In genomic region chr7:52006296-52006630, GRCm38 (mm10) we compare ENCODE assay signal across 9 mouse cellular contexts. TPM values are rescaled to one million over a fixed set of nuclear protein-coding genes. Genes with fewer than 3 reads are reported as not detected.
A peak's percentile ranks its signal among the peaks of the same experiment; 100 is the strongest.
DNase-seq lines count a peak whose midpoint lies in the region; ATAC-seq and TF ChIP-seq lines count a peak whose summit lies in the region.
"Had no signal": no experiment of that assay in that cellular context is flagged by ENCODE, and none has a peak within 500 bp of the region (broad histone marks: within the 10 kb centered on the region; RNA-seq: fewer than 3 reads in every experiment).

No protein-coding gene starts in this region.

- ATAC-seq in embryonic facial prominence, embryonic 14.5 days (ENCODE audit: low read depth), result peak; percentile 86
- no peak for ATAC-seq in intestine, embryonic 15.5 days
- ATAC-seq in monocyte, adult 5-6 weeks (replicated peaks; ENCODE audit: insufficient number of reproducible peaks, low FRiP score, low TSS enrichment, poor library complexity, severe bottlenecking), result no peak

- TF ChIP-seq CTCF in left cerebral cortex, adult 2 months (IDR thresholded peaks at IDR 0.05), result no peak

- no peak overlapping the region for H3ac ChIP-seq in myocyte (ENCODE audit: control insufficient read depth, insufficient read length)

- 2% methylated on average over 9 of the region's 9 CpGs for WGBS in embryonic facial prominence, embryonic 14.5 days
- 2% methylated on average over 9 of the region's 9 CpGs for WGBS in intestine, embryonic 15.5 days

- intact Hi-C loops in left cerebral cortex, adult 2 months (cut with DNase I), result no loop called here
- intact Hi-C loops in left cerebral cortex, postnatal 4 days (cut with DNase I), result no loop called here

- H3K27me3 ChIP-seq in embryonic facial prominence, embryonic 14.5 days (replicated peaks; ENCODE audit: control insufficient read depth, insufficient read depth, low read length), result peaks cover 12% of the 10 kb centered on the region; the same call in 1 of the 2 replicates
- no peaks in the 10 kb centered on the region for H3K27me3 ChIP-seq in intestine, embryonic 15.5 days (replicated peaks)
- H3K27me3 ChIP-seq in myocyte (ENCODE audit: control insufficient read depth, insufficient read depth, insufficient read length), result no peaks in the 10 kb centered on the region

- peak overlapping the region; percentile 63 for H3K27ac ChIP-seq in left cerebral cortex, adult 2 months
- no peak overlapping the region for H3K27ac ChIP-seq in embryonic facial prominence, embryonic 14.5 days (replicated peaks; ENCODE audit: low read depth, low read length)
- peak overlapping the region; percentile 56; the same call in 1 of the 2 replicates for H3K27ac ChIP-seq in intestine, embryonic 15.5 days

- H3K4me3 ChIP-seq in left cerebral cortex, adult 2 months, result peak overlapping the region; percentile 86
- peak overlapping the region; percentile 58 for H3K4me3 ChIP-seq in embryonic facial prominence, embryonic 14.5 days (ENCODE audit: low read depth, low read length)
- H3K4me3 ChIP-seq in intestine, embryonic 15.5 days (replicated peaks), result peak overlapping the region; percentile 61
- peak overlapping the region; percentile 7 for H3K4me3 ChIP-seq in myocyte

- H3K36me3 ChIP-seq in embryonic facial prominence, embryonic 14.5 days (ENCODE audit: control insufficient read depth, insufficient read depth, low read length), result no peaks in the 10 kb centered on the region
- no peaks in the 10 kb centered on the region for H3K36me3 ChIP-seq in intestine, embryonic 15.5 days
- no peaks in the 10 kb centered on the region for H3K36me3 ChIP-seq in myocyte (ENCODE audit: control insufficient read depth, insufficient read depth)

- DNase-seq in left cerebral cortex, adult 2 months (ENCODE audit: extremely low spot score in 1 of 2, low spot score in 2 of 2), result no peak
- no peak for DNase-seq in left cerebral cortex, postnatal 4 days
- DNase-seq in embryonic facial prominence, embryonic 14.5 days (ENCODE audit: low spot score), result no peak
- DNase-seq in layer of hippocampus, postnatal 36 days, result no peak
- DNase-seq in retina, embryonic 14.5 days (ENCODE audit: low spot score), result no peak

- no peaks in the 10 kb centered on the region for H3K79me2 ChIP-seq in myocyte (ENCODE audit: control insufficient read depth, insufficient read depth)

- TF ChIP-seq POLR2A in myocyte (IDR thresholded peaks at IDR 0.05; ENCODE audit: insufficient read length, low read depth), result no peak

- H3K9me3 ChIP-seq in embryonic facial prominence, embryonic 14.5 days (ENCODE audit: control insufficient read depth, low read length), result no peaks in the 10 kb centered on the region
- H3K9me3 ChIP-seq in intestine, embryonic 15.5 days, result no peaks in the 10 kb centered on the region

- H3K9ac ChIP-seq in embryonic facial prominence, embryonic 14.5 days (ENCODE audit: low read depth, low read length), result no peak overlapping the region
- H3K9ac ChIP-seq in intestine, embryonic 15.5 days, result no peak overlapping the region

- peak overlapping the region; percentile 75 for H3K4me2 ChIP-seq in embryonic facial prominence, embryonic 14.5 days (ENCODE audit: low read depth, low read length)
- H3K4me2 ChIP-seq in intestine, embryonic 15.5 days (replicated peaks), result peak overlapping the region; percentile 78
- H3K4me2 ChIP-seq in myocyte (ENCODE audit: low read depth), result peak overlapping the region; percentile 55

- H3K4me1 ChIP-seq in embryonic facial prominence, embryonic 14.5 days (ENCODE audit: control insufficient read depth, insufficient read depth, low read length), result peaks cover 4% of the 10 kb centered on the region; the same call in 1 of the 2 replicates
- no peaks in the 10 kb centered on the region for H3K4me1 ChIP-seq in intestine, embryonic 15.5 days (replicated peaks)

TF ChIP-seq in myocyte, 11 proteins besides CTCF, POLR2A, EP300 and RAD21:
- TF ChIP-seq TCF3 (IDR thresholded peaks at IDR 0.05; ENCODE audit: insufficient read length, low read depth), result no peak
- TF ChIP-seq POLR2AphosphoS2 (IDR thresholded peaks at IDR 0.05; ENCODE audit: insufficient read length, low read depth), result no peak
- TF ChIP-seq MYOG (IDR thresholded peaks at IDR 0.05; ENCODE audit: control insufficient read depth in 1 of 3, insufficient read depth in 1 of 3, insufficient read length in 2 of 3, low read depth in 2 of 3), result no peak
- no peak for TF ChIP-seq USF1 (IDR thresholded peaks at IDR 0.05; ENCODE audit: low read depth)
- TF ChIP-seq REST (IDR thresholded peaks at IDR 0.05; ENCODE audit: insufficient read depth, insufficient read length), result no peak
- no peak for TF ChIP-seq MAX (IDR thresholded peaks at IDR 0.05; ENCODE audit: low read depth)
- no peak for TF ChIP-seq CEBPB (IDR thresholded peaks at IDR 0.05; ENCODE audit: insufficient read depth, poor library complexity, severe bottlenecking)
- TF ChIP-seq MYOD1 (IDR thresholded peaks at IDR 0.05; ENCODE audit: control insufficient read depth in 1 of 3, insufficient read length in 2 of 3, low read depth in 2 of 3), result no peak
- no peak for TF ChIP-seq E2F4 (IDR thresholded peaks at IDR 0.05; ENCODE audit: insufficient read depth)
- TF ChIP-seq TCF12 (IDR thresholded peaks at IDR 0.05; ENCODE audit: insufficient read depth, poor library complexity, severe bottlenecking), result no peak
- no peak for TF ChIP-seq SRF (IDR thresholded peaks at IDR 0.05; ENCODE audit: control insufficient read depth, insufficient read length, low read depth)

RNA-seq across cellular contexts. Expression of gene Svip, which starts 0.4 kb away (rescaled TPM):
- 10 to 100 TPM; 32.0 to 35.1 TPM for total RNA-seq in left cerebral cortex, adult 2 months (2021)
- 10 to 100 TPM; 17.4 to 21.8 TPM for total RNA-seq in left cerebral cortex, postnatal 4 days (2021)
- polyA plus RNA-seq in embryonic facial prominence, embryonic 14.5 days (2014; fragmentation: Nextera tagmentation; extraction: Ambion mirVana), result 6.1 and 6.7 TPM in 2 replicates
- polyA plus RNA-seq in intestine, embryonic 15.5 days (2015; fragmentation: Nextera tagmentation; extraction: Ambion mirVana), result 18.0 and 19.9 TPM in 2 replicates
- 0.80 TPM for polyA plus RNA-seq in myocyte (2012; fragmentation: generic; extraction: Trizol)
- total RNA-seq in layer of hippocampus, postnatal 36 days (2021), result 10 to 100 TPM; 34.0 to 38.8 TPM
- 1.8 to 5.0 TPM (median 2.6 TPM) in 3 replicates for total RNA-seq in monocyte, adult 5-6 weeks (2017)

RNA-seq across cellular contexts. Expression of gene 1700015G11Rik, which starts 9.3 kb away (rescaled TPM):
- total RNA-seq in left cerebral cortex, adult 2 months (2021), result not detected
- not detected for total RNA-seq in left cerebral cortex, postnatal 4 days (2021)
- not detected in 2 replicates for polyA plus RNA-seq in embryonic facial prominence, embryonic 14.5 days (2014; fragmentation: Nextera tagmentation; extraction: Ambion mirVana)
- not detected in 2 replicates for polyA plus RNA-seq in intestine, embryonic 15.5 days (2015; fragmentation: Nextera tagmentation; extraction: Ambion mirVana)
- polyA plus RNA-seq in myocyte (2012; fragmentation: generic; extraction: Trizol), result not detected
- total RNA-seq in layer of hippocampus, postnatal 36 days (2021), result not detected
- total RNA-seq in monocyte, adult 5-6 weeks (2017), result not detected in 3 replicates
- polyA plus RNA-seq: large intestine, adult 2 months had no signal

Comparison
In these comparisons a context has a peak if more than half of its experiments do, and no peak if none do; other contexts are left out.
1. H3K4me3 ChIP-seq: peak in every context shown above with its lines; median percentile 86 in left cerebral cortex, adult 2 months; 61 in intestine, embryonic 15.5 days; 58 in embryonic facial prominence, embryonic 14.5 days; 7 in myocyte.